Mouse (Mus musculus): Measurements from ENCODE around the gene Pank3. TPM values are rescaled to one million over a fixed set of nuclear protein-coding genes. Genes with fewer than 3 reads are reported as not detected.
A peak's percentile ranks its signal among the peaks of the same experiment; 100 is the strongest.

The Pank3 gene
- polyA plus RNA-seq, 1 experiment from 2014 or later: 39.6 TPM

- WGBS: 28% methylated on average over 9 of the region's 9 CpGs
- ATAC-seq: no peak
- no peaks in the 10 kb centered on the region for H3K9me3 ChIP-seq (ENCODE audit: control insufficient read depth)
- peak overlapping the region; percentile 96 for H3K4me3 ChIP-seq (ENCODE audit: low read depth, low read length)
- H3K4me2 ChIP-seq (replicated peaks; ENCODE audit: low read depth): peak overlapping the region; percentile 73
- peak overlapping the region; percentile 96 for H3K9ac ChIP-seq (ENCODE audit: low read depth, low read length)
- 0 out of 2 replicates have a peak, but pooled peaks have one; percentile 13 for TF ChIP-seq CTCF (IDR thresholded peaks at IDR 0.05; ENCODE audit: low read depth)
- H3K27ac ChIP-seq (ENCODE audit: low read depth, low read length): peak overlapping the region; percentile 97; the same call in 1 of the 2 replicates
- H3K4me1 ChIP-seq (replicated peaks; ENCODE audit: control insufficient read depth, insufficient read depth, low read length): no peaks in the 10 kb centered on the region
- no peaks in the 10 kb centered on the region for H3K36me3 ChIP-seq (ENCODE audit: control insufficient read depth, insufficient read depth)
- H3K27me3 ChIP-seq (replicated peaks; ENCODE audit: control insufficient read depth, insufficient read depth, low read length): no peaks in the 10 kb centered on the region
Observed at GRCm38 (mm10) chr11:35770741-35771504, 1.6 kb downstream of the Pank3 start.

GRCm38 (mm10) chr11:35775606-35776005, 6.3 kb downstream of the Pank3 start:
- no peak for TF ChIP-seq CTCF (IDR thresholded peaks at IDR 0.05; ENCODE audit: low read depth)
- H3K9me3 ChIP-seq (ENCODE audit: control insufficient read depth): no peaks in the 10 kb centered on the region
- ATAC-seq: no peak
- H3K4me3 ChIP-seq (ENCODE audit: low read depth, low read length): no peak overlapping the region
- no peaks in the 10 kb centered on the region for H3K27me3 ChIP-seq (replicated peaks; ENCODE audit: control insufficient read depth, insufficient read depth, low read length)
- H3K4me1 ChIP-seq (replicated peaks; ENCODE audit: control insufficient read depth, insufficient read depth, low read length): 0 out of 2 replicates have a peak, but pooled peaks cover 3% of the 10 kb centered on the region
- WGBS: 85% methylated on average over 3 of the region's 3 CpGs
- H3K9ac ChIP-seq (ENCODE audit: low read depth, low read length): no peak overlapping the region
- H3K36me3 ChIP-seq (ENCODE audit: control insufficient read depth, insufficient read depth): peaks cover 30% of the 10 kb centered on the region
- H3K4me2 ChIP-seq (replicated peaks; ENCODE audit: low read depth): no peak overlapping the region
- H3K27ac ChIP-seq (ENCODE audit: low read depth, low read length): no peak overlapping the region

GRCm38 (mm10) chr11:35776452-35776851, 7.2 kb downstream of the Pank3 start:
- no peak overlapping the region for H3K4me3 ChIP-seq (ENCODE audit: low read depth, low read length)
- no peak for ATAC-seq
- no peaks in the 10 kb centered on the region for H3K9me3 ChIP-seq (ENCODE audit: control insufficient read depth)
- no peak overlapping the region for H3K27ac ChIP-seq (ENCODE audit: low read depth, low read length)
- H3K4me1 ChIP-seq (replicated peaks; ENCODE audit: control insufficient read depth, insufficient read depth, low read length): 0 out of 2 replicates have a peak, but pooled peaks cover 3% of the 10 kb centered on the region
- H3K36me3 ChIP-seq (ENCODE audit: control insufficient read depth, insufficient read depth): peaks cover 32% of the 10 kb centered on the region
- no peak for TF ChIP-seq CTCF (IDR thresholded peaks at IDR 0.05; ENCODE audit: low read depth)
- H3K9ac ChIP-seq (ENCODE audit: low read depth, low read length): no peak overlapping the region
- 83% methylated on average over 3 of the region's 3 CpGs for WGBS
- H3K4me2 ChIP-seq (replicated peaks; ENCODE audit: low read depth): no peak overlapping the region
- no peaks in the 10 kb centered on the region for H3K27me3 ChIP-seq (replicated peaks; ENCODE audit: control insufficient read depth, insufficient read depth, low read length)

GRCm38 (mm10) chr11:35780336-35780735, 11.1 kb downstream of the Pank3 start:
- Histone ChIP-seq H3K36me3 (ENCODE audit: control insufficient read depth, insufficient read depth) (peaks cover 66% of the 10 kb centered on the region), H3K4me1 (replicated peaks; ENCODE audit: control insufficient read depth, insufficient read depth, low read length) (0 out of 2 replicates have a peak, but pooled peaks cover 3% of the 10 kb centered on the region), H3K4me3 (ENCODE audit: low read depth, low read length) (no peak overlapping the region), H3K27ac (ENCODE audit: low read depth, low read length) (no peak overlapping the region), H3K9ac (ENCODE audit: low read depth, low read length) (no peak overlapping the region), H3K4me2 (replicated peaks; ENCODE audit: low read depth) (no peak overlapping the region), H3K9me3 (ENCODE audit: control insufficient read depth) (no peaks in the 10 kb centered on the region), H3K27me3 (replicated peaks; ENCODE audit: control insufficient read depth, insufficient read depth, low read length) (no peaks in the 10 kb centered on the region)
- TF ChIP-seq CTCF (IDR thresholded peaks at IDR 0.05; ENCODE audit: low read depth): no peak
- WGBS: 75% methylated on average over 3 of the region's 3 CpGs
- no peak for ATAC-seq

- WGBS: 94% methylated on average over 3 of the region's 3 CpGs
- H3K9ac ChIP-seq (ENCODE audit: low read depth, low read length): no peak overlapping the region
- no peaks in the 10 kb centered on the region for H3K27me3 ChIP-seq (replicated peaks; ENCODE audit: control insufficient read depth, insufficient read depth, low read length)
- no peak for TF ChIP-seq CTCF (IDR thresholded peaks at IDR 0.05; ENCODE audit: low read depth)
- peaks cover 60% of the 10 kb centered on the region for H3K36me3 ChIP-seq (ENCODE audit: control insufficient read depth, insufficient read depth)
- H3K27ac ChIP-seq (ENCODE audit: low read depth, low read length): peak overlapping the region; percentile 62; the same call in 1 of the 2 replicates
- no peaks in the 10 kb centered on the region for H3K9me3 ChIP-seq (ENCODE audit: control insufficient read depth)
- no peak for ATAC-seq
- no peak overlapping the region for H3K4me2 ChIP-seq (replicated peaks; ENCODE audit: low read depth)
- no peak overlapping the region for H3K4me3 ChIP-seq (ENCODE audit: low read depth, low read length)
- H3K4me1 ChIP-seq (replicated peaks; ENCODE audit: control insufficient read depth, insufficient read depth, low read length): 0 out of 2 replicates have a peak, but pooled peaks cover 3% of the 10 kb centered on the region
Observed at GRCm38 (mm10) chr11:35782444-35782843, 13.2 kb downstream of the Pank3 start.

GRCm38 (mm10) chr11:35783038-35783437, 13.8 kb downstream of the Pank3 start:
- Histone ChIP-seq H3K27me3 (replicated peaks; ENCODE audit: control insufficient read depth, insufficient read depth, low read length) (no peaks in the 10 kb centered on the region), H3K4me3 (ENCODE audit: low read depth, low read length) (no peak overlapping the region), H3K4me2 (replicated peaks; ENCODE audit: low read depth) (no peak overlapping the region), H3K27ac (ENCODE audit: low read depth, low read length) (peak overlapping the region; percentile 62), H3K4me1 (replicated peaks; ENCODE audit: control insufficient read depth, insufficient read depth, low read length) (0 out of 2 replicates have a peak, but pooled peaks cover 3% of the 10 kb centered on the region), H3K36me3 (ENCODE audit: control insufficient read depth, insufficient read depth) (peaks cover 54% of the 10 kb centered on the region), H3K9ac (ENCODE audit: low read depth, low read length) (no peak overlapping the region), H3K9me3 (ENCODE audit: control insufficient read depth) (no peaks in the 10 kb centered on the region)
- WGBS: 52% methylated on average over 5 of the region's 5 CpGs
- TF ChIP-seq CTCF (IDR thresholded peaks at IDR 0.05; ENCODE audit: low read depth): peak; percentile 67
- ATAC-seq: peak; percentile 79
